Mouse (Mus musculus) mesoderm, embryonic 11.5 days (tissue): ENCODE measurements at regions not wholly inside any gene's neighbourhood (a gene's known extent, or its start where the extent isn't known, plus 50 kb on each side); places are given as distances from the start of the nearest gene placed in this dataset.

ENCODE experiments used
- DNase-seq: peaks from one replicate; pipeline ENCODE4 v3.0.0-alpha.2; 2012; ENCODE audit warnings: low read depth, low spot score

DNA sequence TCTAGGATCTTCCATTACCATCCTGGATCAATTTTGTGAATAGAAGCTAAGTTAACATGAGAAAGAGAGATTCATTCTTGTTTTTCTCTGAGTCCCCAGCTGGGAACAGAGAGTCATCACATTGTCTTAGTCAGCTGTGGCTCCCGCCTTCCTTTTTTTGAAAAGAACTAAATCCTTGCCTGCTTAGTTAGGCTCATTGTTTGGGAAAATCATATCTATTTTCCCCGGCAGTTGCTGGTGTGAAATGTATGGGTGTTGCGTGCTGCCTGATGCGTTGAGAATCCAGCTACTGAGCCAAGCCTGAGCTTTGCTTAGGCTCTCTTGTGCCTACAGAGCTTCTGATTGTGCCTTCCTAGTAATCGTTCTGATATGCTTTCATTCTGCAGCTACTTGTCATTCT is 66.3 kb downstream of the Fam50b start:
- no peak for DNase-seq

- DNase-seq = peak; percentile 26
Observed at GRCm38 (mm10) chr13:34806532-34807092, 68.5 kb upstream of the Prpf4b start.

DNA sequence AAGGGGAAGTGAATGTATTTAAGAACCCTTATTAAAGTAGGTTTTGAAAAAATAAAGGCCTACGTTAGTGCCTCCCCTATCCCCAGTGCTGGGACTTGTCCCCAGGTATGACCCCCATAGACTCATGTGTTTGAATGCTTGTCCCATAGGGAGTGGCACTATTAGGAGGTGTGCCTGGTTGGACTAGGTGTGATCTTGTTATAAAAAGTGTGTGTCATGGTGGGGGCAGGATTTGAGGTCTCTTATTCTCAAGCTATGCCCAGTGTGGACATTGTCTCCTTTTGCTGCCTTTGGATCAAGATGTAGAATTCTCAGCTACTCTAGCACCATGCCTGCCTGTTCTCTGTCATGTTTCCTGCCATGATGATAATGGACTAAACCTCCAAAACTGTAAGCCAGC is 65.6 kb upstream of the Prpf4b start:
- no peak for DNase-seq

GRCm38 (mm10) chr13:34814161-34815056 is 60.7 kb upstream of the Prpf4b start:
- peak; percentile 78 for DNase-seq

DNA sequence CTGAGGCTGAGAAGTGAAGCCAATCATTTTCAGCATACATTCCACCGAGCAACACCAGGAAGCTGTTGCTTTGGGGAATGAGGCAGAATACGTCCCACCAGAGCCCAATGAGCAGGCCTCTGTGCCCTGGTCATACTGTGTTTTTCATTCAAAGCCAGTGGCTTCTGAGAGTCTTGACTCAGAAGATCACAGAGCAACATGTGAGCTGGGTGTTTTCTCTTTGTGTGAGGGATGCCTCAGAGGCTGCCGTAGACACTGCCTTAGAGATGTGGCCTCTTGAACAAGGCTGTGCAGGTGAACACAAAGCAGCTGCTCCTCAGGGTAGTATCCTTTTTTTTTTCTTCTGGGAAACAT is 60.1 kb upstream of the Prpf4b start:
- no peak for DNase-seq

GRCm38 (mm10) chr13:34818211-34818610 is 56.9 kb upstream of the Prpf4b start:
- DNase-seq = no peak

- DNase-seq = no peak
Observed at GRCm38 (mm10) chr13:34820423-34820822, 54.7 kb upstream of the Prpf4b start.

DNA sequence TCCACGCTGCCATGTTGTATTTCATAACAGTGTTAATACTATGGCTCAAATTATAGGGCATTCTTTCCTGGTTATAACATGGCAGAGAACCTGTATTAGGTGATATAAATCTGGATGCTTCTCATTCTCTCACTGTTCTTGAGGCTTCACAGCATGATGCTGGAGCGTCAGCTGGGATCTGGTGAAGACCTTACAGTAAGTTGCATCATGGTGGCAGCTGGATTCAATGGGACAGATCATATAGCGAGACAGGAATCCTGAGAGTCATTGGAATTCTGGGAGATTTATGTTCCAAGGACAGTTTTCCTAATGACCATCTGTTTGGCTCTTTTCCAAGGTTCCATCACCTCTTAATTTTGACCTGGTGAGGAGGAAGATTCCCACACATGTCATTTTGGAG is 53.2 kb upstream of the Prpf4b start:
- DNase-seq = no peak

- no peak for DNase-seq
Observed at GRCm38 (mm10) chr13:34824157-34824556, 50.9 kb upstream of the Prpf4b start.
